Mouse (Mus musculus): ENCODE measurements at regions not wholly inside any gene's neighbourhood (a gene's known extent, or its start where the extent isn't known, plus 50 kb on each side); places are given as distances from the start of the nearest gene placed in this dataset.

DNA sequence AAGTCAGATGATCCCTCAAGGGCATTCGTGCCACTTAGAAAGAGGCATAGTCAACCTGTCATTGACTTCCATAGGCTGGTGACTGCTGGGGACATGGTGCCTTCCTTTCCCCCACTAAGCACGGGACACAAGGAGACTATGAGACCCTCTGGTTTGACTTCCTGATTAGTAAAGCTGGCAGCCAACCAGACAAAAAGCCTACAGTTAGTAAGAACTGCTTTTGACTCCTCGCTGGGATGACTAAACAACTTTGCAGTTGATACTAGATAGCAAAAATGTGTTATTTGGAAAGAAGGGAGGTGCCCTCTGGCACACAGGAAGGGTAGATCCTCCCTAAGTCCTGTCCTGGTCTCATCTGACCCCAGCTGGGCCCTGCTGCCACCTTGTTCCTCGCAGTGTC is 95.0 kb upstream of the Runx1 start:
- no peak for DNase-seq (ENCODE audit: low spot score)

GRCm38 (mm10) chr16:92917356-92917755 is 91.4 kb upstream of the Runx1 start:
- no peak for DNase-seq (ENCODE audit: low spot score)

- DNase-seq (ENCODE audit: low spot score), result no peak
These were observed 89.7 kb upstream of the Runx1 start for GRCm38 (mm10) chr16:92915651-92916050.

GRCm38 (mm10) chr16:92906873-92907272 is 80.9 kb upstream of the Runx1 start:
- no peak for DNase-seq (ENCODE audit: low spot score)

DNA sequence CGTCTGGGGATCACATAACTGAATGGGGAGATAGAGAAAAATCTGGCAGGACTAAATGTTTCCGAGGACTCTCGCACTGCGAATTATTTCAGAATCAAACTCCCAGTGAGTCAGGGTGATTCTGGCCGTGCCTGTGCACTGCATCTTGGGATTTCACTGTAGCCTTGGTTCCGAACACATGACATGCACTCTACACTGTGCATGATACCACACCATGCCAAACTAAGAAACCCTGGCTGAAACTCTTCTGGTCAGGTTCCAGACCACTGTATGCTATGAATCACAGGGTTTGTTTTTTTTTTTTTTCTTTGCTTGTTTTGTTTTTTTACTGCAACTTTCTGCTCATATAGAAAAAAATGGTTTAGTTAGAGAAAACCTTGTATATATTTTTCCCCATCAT is 79.7 kb upstream of the Runx1 start:
- DNase-seq (ENCODE audit: low spot score), result no peak

DNA sequence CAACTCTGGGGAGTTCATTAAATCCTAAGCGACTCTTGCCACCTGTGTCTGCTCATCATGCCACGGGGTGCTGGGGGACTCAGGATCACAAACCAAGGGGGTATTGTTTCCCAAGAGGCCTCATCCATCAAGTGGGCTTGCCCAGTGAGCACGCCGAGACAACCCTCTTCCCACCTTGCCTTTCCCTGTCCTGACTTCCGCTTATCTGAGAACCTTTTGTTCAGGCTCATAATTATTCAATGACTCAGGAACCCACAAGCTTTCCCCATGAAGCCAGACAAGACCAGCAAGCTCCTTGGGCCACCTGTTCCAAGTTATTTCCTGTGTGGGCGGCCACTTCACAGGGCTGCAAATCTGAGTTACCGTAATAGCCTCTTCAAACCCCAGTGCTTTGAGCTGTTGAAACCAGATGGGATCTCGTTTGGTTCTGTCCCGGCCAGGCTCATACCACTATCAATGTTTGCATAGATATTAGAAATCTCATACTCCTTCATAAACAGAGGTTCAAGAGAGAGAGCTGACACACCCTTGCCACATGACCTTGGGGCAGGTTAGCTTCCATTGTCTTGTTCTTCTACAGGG is 78.0 kb upstream of the Runx1 start:
- no peak for DNase-seq (ENCODE audit: low spot score)

DNA sequence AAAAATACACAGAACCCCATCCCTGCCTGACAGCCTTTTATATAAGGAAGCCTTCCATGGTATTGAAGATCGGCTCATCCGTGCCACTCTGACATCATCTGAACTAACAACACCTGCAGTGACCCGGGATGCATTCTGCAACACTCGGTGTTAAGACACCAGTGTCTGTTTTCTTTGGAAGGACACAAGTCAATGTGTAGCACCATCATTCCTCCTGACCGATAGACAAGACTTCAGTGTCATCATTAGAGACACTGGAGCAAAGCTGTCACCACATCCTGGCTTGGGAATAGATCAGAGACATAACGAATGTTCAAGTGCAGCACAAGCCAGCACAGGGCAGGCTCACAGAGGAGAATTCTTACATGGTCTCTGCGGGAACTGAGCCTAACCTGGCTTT is 77.5 kb upstream of the Runx1 start:
- no peak for DNase-seq (ENCODE audit: low spot score)

- DNase-seq (ENCODE audit: low spot score), result no peak
These were observed 73.8 kb upstream of the Runx1 start for GRCm38 (mm10) chr16:92899704-92900103.

DNA sequence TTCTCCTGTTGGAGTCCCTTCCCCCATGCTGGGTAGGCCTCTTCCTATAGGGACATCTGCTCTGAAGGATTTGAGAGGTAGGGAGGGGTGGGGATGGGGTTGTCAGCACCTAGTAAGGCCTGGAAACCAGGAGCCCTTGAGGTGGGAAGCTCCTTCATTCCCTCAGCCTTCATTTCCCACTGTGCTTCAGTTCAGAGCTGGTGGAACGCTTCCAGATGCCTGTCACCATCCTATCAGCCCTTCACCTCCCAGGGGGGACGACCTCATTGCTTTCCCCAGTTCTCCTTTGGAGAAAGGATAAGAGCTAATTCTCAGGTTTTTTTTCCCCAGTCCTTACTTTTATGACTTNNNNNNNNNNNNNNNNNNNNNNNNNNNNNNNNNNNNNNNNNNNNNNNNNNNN is 65.8 kb upstream of the Runx1 start:
- no peak for DNase-seq (ENCODE audit: low spot score)

GRCm38 (mm10) chr16:92890713-92891112 is 64.8 kb upstream of the Runx1 start:
- DNase-seq (ENCODE audit: low spot score), result no peak

DNA sequence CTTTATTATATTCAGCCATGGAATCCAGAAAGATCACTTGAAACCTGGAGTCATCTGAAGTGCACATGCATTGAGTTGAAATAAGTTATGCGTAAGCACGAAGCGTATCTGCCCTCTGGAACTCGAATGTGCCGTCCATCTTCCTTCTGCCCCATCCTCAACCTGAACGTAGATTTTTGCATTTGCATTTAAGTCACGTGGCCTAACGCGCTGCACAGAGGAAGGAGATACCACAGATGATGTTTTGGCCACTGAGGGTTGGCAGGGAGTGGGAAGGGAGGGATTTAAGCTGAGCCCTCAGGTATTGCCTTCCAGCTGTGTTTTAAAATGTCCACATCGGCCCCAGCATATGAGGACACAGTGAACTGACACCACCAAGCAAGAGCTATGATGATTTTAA is 63.6 kb upstream of the Runx1 start:
- no peak for DNase-seq (ENCODE audit: low spot score)

GRCm38 (mm10) chr16:92886226-92886625 is 60.3 kb upstream of the Runx1 start:
- no peak for DNase-seq (ENCODE audit: low spot score)

- no peak for DNase-seq (ENCODE audit: low spot score)
These were observed 57.9 kb upstream of the Runx1 start for GRCm38 (mm10) chr16:92883821-92884272.

GRCm38 (mm10) chr16:92880356-92881043 is 54.6 kb upstream of the Runx1 start:
- DNase-seq (ENCODE audit: low spot score), result no peak

- no peak for DNase-seq (ENCODE audit: low spot score)
These were observed 52.1 kb upstream of the Runx1 start for GRCm38 (mm10) chr16:92878081-92878480.

All from ovary, postnatal 10 days (tissue).